Mouse (Mus musculus) liver, embryonic 14.5 days (tissue): Measurements from ENCODE around the gene Sh3bp2.

Experiments used
- CTCF ChIP-seq: IDR thresholded peaks from 2 replicates; pipeline ENCODE4 v1.5.1; 2016; ENCODE audit warnings: antibody characterized with exemption, low read depth, control low read depth
- EP300 ChIP-seq: IDR thresholded peaks from 2 replicates; pipeline ENCODE4 v1.6.1; 2016; ENCODE audit warnings: antibody characterized with exemption, low read depth

- TF ChIP-seq CTCF (no peak), EP300 (no peak)
These were observed 24.6 kb downstream of the Sh3bp2 start for GRCm38 (mm10) chr5:34550251-34550650.
